Comparison of ENCODE assay signal across 9 mouse cellular contexts in the genomic region with DNA sequence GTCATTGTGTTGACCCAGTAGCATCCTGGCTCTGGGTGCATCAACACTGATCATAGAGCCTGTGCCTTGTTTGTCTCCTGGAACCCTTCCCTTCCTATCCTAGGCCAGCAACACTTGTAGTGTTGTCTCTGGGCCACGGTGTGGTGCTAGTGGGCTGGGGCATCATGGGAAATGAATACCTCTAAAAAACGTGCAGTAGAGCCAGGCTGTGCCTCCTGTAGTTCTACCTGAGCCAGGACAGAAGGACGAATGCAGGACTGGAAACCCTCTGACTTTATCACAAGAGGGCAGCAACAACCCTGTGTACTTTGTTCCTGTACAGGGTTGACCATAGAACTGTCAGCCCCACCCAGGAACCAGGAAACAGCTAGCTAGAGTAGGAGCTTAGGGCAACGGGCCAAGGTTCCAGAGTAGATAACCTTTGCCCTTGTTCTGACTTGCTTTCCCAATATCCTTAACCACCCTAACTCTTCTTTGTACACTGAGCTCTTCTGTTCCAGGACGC. TPM values are rescaled to one million over a fixed set of nuclear protein-coding genes. Genes with fewer than 3 reads are reported as not detected.
DNase-seq lines count a peak whose midpoint lies in the region; ATAC-seq lines count a peak whose summit lies in the region.
"Had no signal": no experiment of that assay in that cellular context is flagged by ENCODE, and none has a peak within 500 bp of the region (broad histone marks: within the 10 kb centered on the region; RNA-seq: fewer than 3 reads in every experiment).

No protein-coding gene starts in this region.

- ATAC-seq in kidney, embryonic 14.5 days (ENCODE audit: low FRiP score, low TSS enrichment) = no peak
- peak; percentile 54 for ATAC-seq in inflammation-experienced regulatory T-cells, adult 6 months
- ATAC-seq in lung, embryonic 15.5 days (ENCODE audit: borderline replicate concordance, extremely low read depth, low FRiP score, low TSS enrichment) = peak; percentile 64; the same call in 1 of the 2 replicates

- no peak overlapping the region for H3K4me3 ChIP-seq in kidney, embryonic 14.5 days (ENCODE audit: low read length)
- H3K4me3 ChIP-seq in lung, embryonic 15.5 days = no peak overlapping the region
- H3K4me3 ChIP-seq: limb, embryonic 13.5 days had no signal

- H3K4me2 ChIP-seq in kidney, embryonic 14.5 days (replicated peaks; ENCODE audit: low read depth, low read length) = no peak overlapping the region
- no peak overlapping the region for H3K4me2 ChIP-seq in lung, embryonic 15.5 days
- H3K4me2 ChIP-seq: limb, embryonic 13.5 days had no signal

- H3K27ac ChIP-seq in kidney, embryonic 14.5 days (ENCODE audit: low read depth, low read length) = no peak overlapping the region
- no peak overlapping the region for H3K27ac ChIP-seq in lung, embryonic 15.5 days
- H3K27ac ChIP-seq: limb, embryonic 13.5 days had no signal

- H3K4me1 ChIP-seq in kidney, embryonic 14.5 days (ENCODE audit: control insufficient read depth, insufficient read depth, low read length) = no peaks in the 10 kb centered on the region
- no peaks in the 10 kb centered on the region for H3K4me1 ChIP-seq in lung, embryonic 15.5 days
- H3K4me1 ChIP-seq: limb, embryonic 13.5 days had no signal

- H3K36me3 ChIP-seq in kidney, embryonic 14.5 days (ENCODE audit: control insufficient read depth, insufficient read depth, low read length) = no peaks in the 10 kb centered on the region
- H3K36me3 ChIP-seq in lung, embryonic 15.5 days = no peaks in the 10 kb centered on the region
- H3K36me3 ChIP-seq: limb, embryonic 13.5 days had no signal

- 69% methylated on average over 5 of the region's 5 CpGs for WGBS in kidney, embryonic 14.5 days
- WGBS in lung, embryonic 15.5 days = 42% methylated on average over 5 of the region's 5 CpGs

- no peak overlapping the region for H3K9ac ChIP-seq in kidney, embryonic 14.5 days (ENCODE audit: low read depth, low read length)
- H3K9ac ChIP-seq in lung, embryonic 15.5 days = no peak overlapping the region
- H3K9ac ChIP-seq: limb, embryonic 13.5 days had no signal

- DNase-seq in kidney, adult 18-20 months = peak; percentile 70
- DNase-seq in adrenal gland, adult 18-20 months (ENCODE audit: low spot score in 2 of 2) = peak; percentile 30 to 47
- DNase-seq in urinary bladder, adult 2 months (ENCODE audit: low spot score) = peak; percentile 37
- no peak for DNase-seq in layer of hippocampus, postnatal 10 days (ENCODE audit: low spot score in 2 of 2)
- DNase-seq in embryo, embryonic 11 days = no peak

- no peaks in the 10 kb centered on the region for H3K27me3 ChIP-seq in kidney, embryonic 14.5 days (ENCODE audit: control insufficient read depth, insufficient read depth, low read length)
- H3K27me3 ChIP-seq in lung, embryonic 15.5 days = no peaks in the 10 kb centered on the region
- H3K27me3 ChIP-seq: limb, embryonic 13.5 days had no signal

- no peaks in the 10 kb centered on the region for H3K9me3 ChIP-seq in kidney, embryonic 14.5 days (ENCODE audit: control insufficient read depth, low read length)
- H3K9me3 ChIP-seq in lung, embryonic 15.5 days = no peaks in the 10 kb centered on the region
- H3K9me3 ChIP-seq: limb, embryonic 13.5 days had no signal

RNA-seq across cellular contexts. Expression of gene Slc35f5, which starts 41.2 kb away (rescaled TPM):
- polyA plus RNA-seq in kidney, embryonic 14.5 days (2014; fragmentation: Nextera tagmentation; extraction: Ambion mirVana) = 30.0 and 47.7 TPM in 2 replicates
- 10 to 100 TPM; 32.1 to 36.7 TPM for total RNA-seq in adrenal gland, adult 18-20 months (2021)
- polyA plus RNA-seq in inflammation-experienced regulatory T-cells, adult 6 months (2017; shearing (Covaris generic)) = 1 to 10 TPM in 2 of 3 experiments, under 1 TPM in 1; 0.89 to 1.9 (median 1.5) TPM
- 49.1 and 53.0 TPM in 2 replicates for polyA plus RNA-seq in lung, embryonic 15.5 days (2015; fragmentation: Nextera tagmentation; extraction: Ambion mirVana)
- polyA plus RNA-seq in urinary bladder, adult 2 months (2012; rRNA removed) = 102 and 127 TPM in 2 replicates
- total RNA-seq in layer of hippocampus, postnatal 10 days (2021) = 10 to 100 TPM; 32.3 to 36.5 TPM

Comparison
In these comparisons a context has a peak if more than half of its experiments do, and no peak if none do; other contexts are left out.
1. DNase-seq: peak in kidney, adult 18-20 months (single experiment), adrenal gland, adult 18-20 months (2 of 2) and urinary bladder, adult 2 months (single experiment); none in layer of hippocampus, postnatal 10 days (0 of 2) and embryo, embryonic 11 days (single experiment).
2. RNA of gene Slc35f5, which starts 41.2 kb away (polyA plus RNA-seq): 102 to 127 TPM in urinary bladder, adult 2 months, 49.1 to 53.0 TPM in lung, embryonic 15.5 days and 30.0 to 47.7 TPM in kidney, embryonic 14.5 days; 0.89 to 1.9 TPM in inflammation-experienced regulatory T-cells, adult 6 months; every median in the first group is over 10 times any median in the second.